Mouse (Mus musculus) 3134 (cell line): ENCODE data around the gene Srrd.

Source experiments
- DNase-seq: peaks from one replicate; pipeline ENCODE4 v3.0.0-alpha.2; 2011; ENCODE audit warnings: low spot score; ENCODE audit not compliant: insufficient read length; ENCODE audit errors: extremely low read depth

The Srrd gene

GRCm38 (mm10) chr5:112342463-112343204 is at the start of gene Srrd, which contains the start of gene Hps4:
Srrd (minus strand) TSS chr5:112343040.
Hps4 (plus strand) TSS chr5:112343083.
- DNase-seq: peak; percentile 73

DNA sequence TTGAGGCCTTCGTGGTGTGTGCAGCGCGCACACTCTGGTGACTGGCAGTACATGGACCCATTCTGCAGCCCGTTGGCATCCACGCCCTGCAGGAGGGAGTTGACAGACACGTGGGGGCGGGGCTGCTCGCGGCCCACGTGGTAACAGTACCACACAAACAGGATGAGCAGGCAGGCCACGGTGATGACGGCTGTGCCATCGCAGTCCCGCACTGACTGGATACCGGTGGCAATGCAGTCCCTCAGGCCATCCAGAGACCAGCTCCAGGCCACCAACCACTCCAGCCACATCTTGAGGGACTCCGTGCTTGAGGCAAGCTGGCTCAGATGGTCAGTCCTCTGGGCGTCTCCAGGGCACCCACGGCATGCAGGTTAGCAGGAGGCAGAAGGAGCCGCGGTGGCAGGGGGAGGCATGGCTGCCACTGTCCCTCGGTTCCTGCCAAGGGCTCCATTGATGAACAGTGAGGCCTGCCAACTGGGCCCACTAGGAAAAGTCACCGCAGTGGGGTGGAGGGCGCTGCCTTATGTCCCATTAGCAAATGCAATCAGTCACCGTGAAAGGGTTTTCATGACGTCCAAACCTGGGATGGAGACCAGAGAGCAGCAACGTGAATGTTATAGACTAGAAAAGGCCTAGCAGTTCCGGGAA is 49.0 kb upstream of the Srrd start:
- DNase-seq: no peak

DNA sequence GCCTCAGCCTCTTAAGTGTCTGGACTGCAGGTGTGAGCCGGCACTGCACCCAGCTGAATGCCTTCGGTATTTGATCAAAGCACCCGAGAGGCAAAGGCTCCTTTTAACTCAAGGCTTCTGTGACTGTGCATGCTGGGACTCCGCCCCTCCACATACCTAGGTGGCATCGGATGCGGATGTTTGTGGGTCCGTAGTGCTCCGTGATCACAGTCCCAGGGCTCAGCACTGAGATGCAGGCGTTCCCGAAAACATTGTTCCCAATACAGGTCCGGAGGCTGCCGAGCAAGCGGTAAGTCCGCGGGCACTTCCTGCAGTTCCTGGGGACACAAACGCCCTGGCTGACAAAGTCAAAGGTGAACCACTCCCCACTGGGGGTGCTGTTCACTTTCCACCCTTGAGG is 48.2 kb upstream of the Srrd start:
- DNase-seq: no peak

GRCm38 (mm10) chr5:112389352-112389751 is 46.5 kb upstream of the Srrd start:
- no peak for DNase-seq

DNA sequence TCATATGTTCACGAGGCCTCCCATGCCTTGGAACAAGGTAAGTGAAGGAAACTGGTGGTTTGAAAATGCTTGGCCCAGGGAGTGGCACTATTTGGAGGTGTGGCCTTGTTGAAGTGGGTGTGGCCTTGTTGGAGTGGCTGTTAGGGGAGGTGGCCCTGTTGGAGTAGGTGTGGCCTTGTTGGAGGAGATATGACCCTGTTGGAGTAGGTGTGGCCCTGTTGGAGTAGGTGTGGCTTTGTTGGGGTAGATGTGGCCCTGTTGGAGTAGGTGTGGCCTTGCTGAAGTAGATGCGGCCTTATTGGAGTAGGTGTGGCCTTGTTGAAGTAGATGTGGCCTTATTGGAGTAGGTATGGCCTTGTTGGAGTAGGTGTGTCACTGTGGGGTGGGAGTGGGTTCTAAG is 43.1 kb upstream of the Srrd start:
- no peak for DNase-seq

DNA sequence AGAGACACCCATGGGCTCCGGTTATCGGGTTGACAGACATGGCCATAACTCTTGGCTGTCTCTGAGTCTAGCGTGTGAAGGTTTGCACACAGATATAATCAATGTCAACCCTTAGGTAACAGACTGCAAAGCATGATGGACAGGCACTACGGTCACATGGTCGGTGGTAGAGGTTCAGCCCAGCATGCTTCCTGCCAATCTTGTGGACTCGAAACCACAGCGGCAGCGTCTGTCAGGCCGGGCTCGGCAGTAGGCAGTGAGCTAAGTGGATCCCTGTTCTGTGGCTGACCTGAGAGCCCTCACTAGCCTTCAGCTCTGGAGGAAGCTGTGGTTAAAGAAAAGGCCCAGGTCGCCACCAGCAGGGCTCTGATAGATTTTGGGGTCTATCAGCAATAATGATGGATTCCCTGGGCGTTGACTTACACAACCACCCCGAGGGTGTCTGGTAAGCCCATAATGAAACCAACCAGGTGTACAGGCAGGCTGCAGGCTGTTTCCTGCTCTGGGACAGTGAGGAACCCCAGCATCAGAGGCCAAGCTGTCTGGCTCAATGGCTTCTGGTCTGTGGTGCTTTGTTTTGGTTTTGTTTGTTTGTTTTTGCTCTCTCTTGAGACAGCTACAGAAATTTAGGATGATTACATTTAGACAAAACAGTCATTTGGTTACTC is 42.1 kb upstream of the Srrd start:
- no peak for DNase-seq

DNA sequence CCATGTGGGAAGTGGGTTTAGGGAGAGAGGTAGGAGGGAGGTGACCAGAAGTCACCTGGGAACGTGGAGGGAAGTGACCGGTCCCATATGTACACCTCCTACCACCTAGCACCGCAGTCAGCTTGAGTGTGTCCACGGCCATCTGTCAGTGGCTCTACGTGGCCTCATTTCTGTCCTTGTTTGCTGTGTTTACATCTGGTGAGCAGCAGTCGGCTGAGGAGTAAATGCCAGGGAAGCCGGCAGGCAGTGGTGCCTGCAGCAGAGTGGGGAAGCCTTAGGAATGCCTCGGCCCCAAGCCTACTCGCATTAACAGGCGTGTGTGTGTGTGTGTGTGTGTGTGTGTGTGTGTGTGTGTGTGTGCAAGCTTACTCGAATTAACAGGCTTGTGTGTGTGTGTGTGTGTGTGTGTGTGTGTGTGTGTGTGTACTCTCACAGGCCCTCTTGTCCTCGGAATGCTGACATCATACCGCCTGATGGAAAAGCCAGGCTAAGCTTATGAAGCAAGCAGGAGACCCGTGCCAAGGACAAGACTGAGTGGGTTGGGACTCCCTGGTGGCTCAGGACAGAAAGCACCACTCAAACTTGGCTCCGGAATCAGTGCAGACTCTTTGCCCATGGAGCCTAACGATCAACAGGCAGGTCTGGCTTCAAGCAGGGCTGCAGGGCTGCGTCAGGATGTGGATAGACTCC is 39.9 kb upstream of the Srrd start:
- DNase-seq: no peak

GRCm38 (mm10) chr5:112382042-112382441 is 39.2 kb upstream of the Srrd start:
- DNase-seq: no peak

GRCm38 (mm10) chr5:112381154-112381553 is 38.3 kb upstream of the Srrd start:
- no peak for DNase-seq

DNA sequence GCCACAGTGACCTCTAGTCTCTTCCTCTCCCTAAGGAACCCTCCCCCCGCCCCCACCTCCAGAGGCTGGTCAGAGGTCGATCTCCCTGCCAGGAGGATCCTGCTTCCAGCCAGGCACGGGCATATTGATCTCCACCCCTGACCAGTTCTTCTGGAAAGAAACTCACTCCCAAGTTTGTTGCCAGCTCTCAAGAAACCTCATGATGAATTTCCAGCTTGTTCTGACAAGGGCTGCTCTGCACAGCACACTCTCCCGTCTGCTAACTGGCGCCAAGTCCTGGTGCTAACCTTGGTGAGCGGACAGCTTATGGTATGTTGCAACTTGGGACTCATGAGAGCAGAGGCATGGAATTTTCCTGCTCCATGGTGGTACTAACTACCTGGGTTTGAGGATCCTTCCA is 35.9 kb upstream of the Srrd start:
- DNase-seq: no peak

DNA sequence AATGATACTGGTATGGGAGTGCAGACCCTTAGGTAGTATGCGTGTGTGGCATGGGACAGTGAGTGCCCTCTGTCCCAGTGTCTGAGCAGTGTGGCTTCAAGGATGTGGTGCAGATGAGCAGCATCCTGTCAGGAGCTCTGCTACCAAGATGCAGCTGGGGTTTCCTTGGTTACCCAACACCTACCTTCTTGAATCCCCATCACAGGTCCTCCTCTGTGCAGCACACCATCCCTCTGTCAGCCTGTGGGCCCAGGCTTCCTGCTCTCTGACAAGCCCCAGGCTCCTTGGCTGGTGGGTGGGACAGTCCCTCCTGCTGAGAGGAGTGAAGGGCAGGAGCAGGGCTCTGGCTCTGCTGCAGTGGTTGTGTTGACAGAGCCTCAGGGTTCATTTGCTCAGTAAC is 34.5 kb upstream of the Srrd start:
- no peak for DNase-seq

- no peak for DNase-seq
Observed at GRCm38 (mm10) chr5:112376111-112376510, 33.3 kb upstream of the Srrd start.

- no peak for DNase-seq
Observed at GRCm38 (mm10) chr5:112371933-112372332, 29.1 kb upstream of the Srrd start.

DNA sequence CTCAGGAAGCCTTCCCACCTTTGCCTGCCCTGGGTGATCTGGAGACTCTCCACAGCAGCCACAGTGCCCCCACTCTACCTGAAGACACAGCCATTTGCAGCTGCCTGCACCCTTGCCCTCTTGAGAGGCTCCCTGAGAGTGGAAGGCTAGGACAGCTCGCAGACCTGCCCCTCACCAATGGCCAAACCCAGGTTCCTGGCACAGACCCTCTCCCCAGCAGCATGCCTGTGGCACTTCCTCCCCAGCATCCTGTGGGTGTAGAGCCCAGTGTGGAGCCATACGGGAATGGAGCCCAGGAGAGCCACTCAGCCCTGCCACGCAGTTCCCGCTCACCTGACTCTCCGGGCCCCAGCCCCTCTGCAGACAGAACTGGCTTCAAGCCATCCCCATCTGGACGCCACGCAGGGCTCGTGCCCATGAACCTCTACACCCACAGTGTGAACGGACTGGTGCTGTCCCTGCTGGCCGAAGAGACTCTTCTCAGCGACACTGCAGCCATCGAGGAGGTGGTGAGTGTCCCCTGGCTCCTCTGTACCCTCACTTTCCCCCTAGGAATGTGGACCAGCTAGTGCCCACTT is 27.5 kb upstream of the Srrd start:
- DNase-seq: no peak

DNA sequence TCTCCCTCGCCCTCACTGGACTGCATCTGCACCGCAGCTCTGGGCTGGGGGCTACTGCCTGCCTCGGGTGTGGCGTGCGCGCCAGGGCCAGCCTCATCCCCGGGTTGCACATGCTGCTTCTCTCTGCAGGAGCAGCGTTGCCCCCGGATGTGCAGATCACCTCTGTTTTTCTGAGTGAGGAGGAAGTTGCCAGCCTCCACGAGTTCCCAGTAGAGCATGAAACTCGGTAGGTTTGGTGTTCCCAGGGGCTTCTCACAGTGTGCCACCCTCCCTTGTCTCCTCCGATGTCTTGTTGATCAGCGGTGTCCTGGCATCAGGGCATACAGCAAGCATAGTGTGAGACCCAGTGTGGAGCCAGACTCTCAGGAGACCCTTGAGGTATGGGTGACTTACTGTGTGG is 26.5 kb upstream of the Srrd start:
- no peak for DNase-seq

- no peak for DNase-seq
Observed at GRCm38 (mm10) chr5:112368666-112369065, 25.8 kb upstream of the Srrd start.

DNA sequence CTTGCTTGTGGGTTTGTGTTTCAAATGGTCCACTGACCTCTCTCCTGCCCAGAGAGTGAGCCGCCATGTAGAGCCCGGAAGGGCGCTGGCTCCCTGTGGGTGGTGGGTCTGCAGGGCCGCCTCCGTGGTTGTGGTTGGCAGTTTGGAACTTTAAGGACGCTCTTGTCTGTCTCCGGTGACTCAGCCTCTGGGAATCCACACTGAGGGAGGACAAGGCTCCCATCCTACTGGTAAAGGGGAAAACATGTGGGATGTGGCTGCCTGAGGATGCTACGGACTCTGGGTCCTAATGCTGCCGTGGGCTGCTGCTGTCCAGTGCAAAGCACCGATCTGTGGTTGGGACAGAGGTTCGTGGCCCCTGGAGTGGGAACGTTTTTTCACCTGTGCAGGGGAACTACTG is 25.1 kb upstream of the Srrd start:
- peak; percentile 82 for DNase-seq

GRCm38 (mm10) chr5:112367338-112367737 is 24.5 kb upstream of the Srrd start:
- DNase-seq: no peak

DNA sequence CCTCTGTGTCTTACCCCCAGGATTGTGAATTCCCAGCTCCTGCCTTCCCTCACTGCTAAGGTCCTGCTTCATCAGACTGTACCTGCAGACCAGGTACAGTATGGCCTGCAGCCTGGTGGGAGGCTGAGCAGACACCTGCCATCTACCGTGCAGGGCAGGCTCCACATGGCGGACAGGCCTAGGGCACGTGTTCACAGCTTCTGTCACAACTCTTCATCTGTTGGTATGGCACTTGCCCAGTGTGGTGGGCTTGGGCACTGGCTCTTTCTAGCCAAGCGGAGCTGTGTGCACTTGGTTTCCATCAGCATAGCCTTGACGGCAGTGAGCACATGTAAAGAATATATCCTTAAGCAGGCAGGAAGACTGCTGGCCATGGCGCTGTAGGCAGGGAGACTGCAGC is 24.0 kb upstream of the Srrd start:
- DNase-seq: no peak

DNA sequence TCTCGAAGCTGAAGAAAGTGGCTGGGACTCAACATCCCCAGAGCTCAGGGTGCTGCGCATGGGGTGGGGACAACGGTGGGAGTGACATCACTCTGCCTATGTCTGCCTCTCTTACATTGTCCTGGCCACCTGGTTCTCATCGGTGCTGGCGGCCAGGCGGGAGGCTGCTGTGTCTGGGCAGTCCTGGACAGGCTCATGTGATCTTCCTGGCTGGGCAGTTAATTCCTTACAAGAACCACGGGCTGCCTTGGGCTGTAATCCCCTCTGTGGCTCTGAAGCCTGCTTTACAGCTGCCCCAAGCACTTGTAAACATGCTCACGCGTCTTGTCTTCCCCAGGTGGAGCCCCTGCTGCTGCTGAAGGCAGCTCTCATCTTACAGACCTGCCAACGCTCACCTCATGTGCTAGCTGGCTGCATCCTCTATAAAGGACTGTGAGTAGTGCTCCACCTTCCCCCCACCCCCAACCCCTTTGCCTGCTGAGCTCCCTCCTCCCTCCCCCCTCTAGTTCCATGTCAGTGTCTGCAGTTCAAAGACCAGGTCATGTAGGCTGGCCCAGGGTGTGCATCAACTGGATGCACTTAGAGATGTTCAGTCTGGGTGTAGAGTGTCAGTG is 21.5 kb upstream of the Srrd start:
- no peak for DNase-seq

DNA sequence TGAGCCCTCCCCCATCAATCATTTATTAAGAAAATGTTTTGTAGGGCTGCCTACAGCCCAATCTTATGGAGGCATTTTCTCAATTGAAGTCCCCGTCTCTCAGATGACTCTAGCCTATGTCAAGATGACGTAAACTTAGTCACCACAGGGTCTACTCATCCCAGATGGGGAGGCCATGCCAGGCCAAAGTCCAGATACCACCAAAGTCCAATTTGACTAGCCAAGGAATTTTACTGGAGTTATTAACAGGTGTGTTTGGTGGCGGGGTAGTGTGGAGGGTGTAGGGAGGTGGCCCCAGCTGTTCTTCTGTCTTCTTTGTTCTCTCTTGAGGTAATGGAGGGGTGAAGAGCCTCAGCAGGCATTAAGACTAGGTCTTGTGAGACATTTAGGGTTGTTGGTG is 17.2 kb upstream of the Srrd start:
- DNase-seq: no peak
